Mouse (Mus musculus) heart, embryonic 14.5 days (tissue): ENCODE data around the gene Pdxdc1. TPM values are rescaled to one million over a fixed set of nuclear protein-coding genes. Genes with fewer than 3 reads are reported as not detected.
"Not testable (repeated sequence)": the region's sequence is repeated elsewhere in the genome, so short reads cannot be mapped to it uniquely, and the experiment has no call there.

Experiments
- ATAC-seq: fragments of 200-750 bp; cut with Nextera tagmentation; 2 replicates; pipeline ENCODE4 v1.8.0; 2017; ENCODE audit warnings: low read depth, moderate TSS enrichment; ENCODE audit not compliant: insufficient number of reproducible peaks, insufficient read depth, low FRiP score
- H3K27ac ChIP-seq, 2 experiments: fragments of 200-500 bp in 1 of 2; fragments of 300-500 bp in 1 of 2; sonication (generic) in 1 of 2; replicated peaks in 1 of 2; 2 replicates each; pipeline ENCODE4 v1.5.1; 2012 to 2014; ENCODE audit warnings: low read depth in 2 of 2, low read length in 2 of 2, control low read depth in 1 of 2, mild to moderate bottlenecking in 1 of 2, mixed read lengths in 1 of 2; ENCODE audit not compliant: control insufficient read depth in 1 of 2, insufficient read depth in 1 of 2
- H3K27me3 ChIP-seq: fragments of 300-500 bp; sonication (generic); 2 replicates; pipeline ENCODE4 v1.6.1; 2014; ENCODE audit warnings: mild to moderate bottlenecking, low read length, control low read depth; ENCODE audit not compliant: control insufficient read depth, insufficient read depth
- H3K36me3 ChIP-seq: fragments of 300-500 bp; sonication (generic); 2 replicates; pipeline ENCODE4 v1.6.1; 2014; ENCODE audit warnings: mild to moderate bottlenecking, control low read depth, low read length, mixed read lengths; ENCODE audit not compliant: control insufficient read depth, insufficient read depth
- H3K4me1 ChIP-seq, 2 experiments: fragments of 200-500 bp in 1 of 2; fragments of 300-500 bp in 1 of 2; sonication (generic) in 1 of 2; 2 replicates each; pipeline ENCODE4 v1.6.1; 2012 to 2014; ENCODE audit warnings: low read length in 2 of 2, control low read depth in 1 of 2, mixed read lengths in 1 of 2; ENCODE audit not compliant: control insufficient read depth in 2 of 2, insufficient read depth in 2 of 2
- H3K4me2 ChIP-seq: fragments of 300-500 bp; sonication (generic); 2 replicates; pipeline ENCODE4 v1.6.1; 2014; ENCODE audit warnings: mild to moderate bottlenecking, low read length
- H3K4me3 ChIP-seq, 2 experiments: fragments of 200-500 bp in 1 of 2; fragments of 300-500 bp in 1 of 2; sonication (generic) in 1 of 2; 2 replicates each; pipeline ENCODE4 v1.5.1; 2012 to 2014; ENCODE audit warnings: low read length in 2 of 2, mild to moderate bottlenecking in 2 of 2, control low read depth in 1 of 2, low read depth in 1 of 2, moderate library complexity in 1 of 2; ENCODE audit not compliant: control insufficient read depth in 1 of 2, insufficient read depth in 1 of 2
- H3K9ac ChIP-seq: fragments of 300-500 bp; sonication (generic); 2 replicates; pipeline ENCODE4 v1.6.1; 2014; ENCODE audit warnings: mild to moderate bottlenecking, low read length
- H3K9me3 ChIP-seq: fragments of 300-500 bp; sonication (generic); 2 replicates; pipeline ENCODE4 v1.6.1; 2016; ENCODE audit warnings: low read length, control low read depth; ENCODE audit not compliant: control insufficient read depth
- WGBS: fragments of 180-500 bp; shearing (Covaris S2); extraction: QIAGEN DNeasy Blood & Tissue Kit; methylation state at CpG from one replicate; pipeline ENCODE4 v1.1.7; 2014; 5-methylcytosine and 5-hydroxymethylcytosine counted together
- polyA plus RNA-seq: library from polyadenylated mRNA; unstranded; fragments of >200 nt; fragmentation: Nextera tagmentation; extraction: Ambion mirVana; gene quantifications from 2 replicates; pipeline ENCODE4 v1.2.1, GENCODE M21; 2014

Gene Pdxdc1
- polyA plus RNA-seq, 1 experiment from 2014 or later = 73.0 TPM

DNA sequence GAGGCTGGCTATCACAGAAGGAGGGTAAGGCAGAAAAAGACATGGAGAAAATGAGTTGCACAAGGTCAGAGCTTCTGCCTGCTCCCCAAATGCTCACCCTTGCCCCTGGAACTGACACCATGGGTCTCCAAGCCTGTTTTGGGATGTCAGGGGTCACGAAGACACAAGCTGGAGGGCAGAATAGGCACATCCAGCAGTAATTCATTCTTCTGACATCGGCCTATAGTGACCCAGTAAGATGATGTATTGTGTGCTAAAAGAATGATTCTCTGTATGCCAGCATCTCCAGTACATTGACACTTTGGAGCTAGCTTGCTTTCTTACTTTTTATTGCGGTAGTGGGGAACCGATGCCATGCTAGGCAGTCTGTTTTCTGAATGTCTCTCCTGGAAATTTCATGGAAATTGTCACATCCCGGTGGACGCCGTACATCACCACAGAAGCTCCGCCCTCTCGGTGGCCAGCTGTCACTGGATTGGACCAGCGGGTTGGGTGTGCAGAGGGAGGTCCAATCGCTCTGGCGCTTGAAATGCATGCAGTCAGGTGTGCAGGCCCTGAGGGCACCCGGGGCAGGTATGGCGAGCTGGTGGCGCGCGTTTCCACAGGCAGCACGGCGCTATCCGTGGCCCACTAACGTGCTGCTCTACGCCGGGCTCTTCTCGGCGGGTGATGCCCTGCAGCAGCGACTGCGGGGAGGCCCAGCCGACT, 37.4 kb upstream of the Pdxdc1 start:
- ATAC-seq = 0 out of 2 replicates have a peak, but pooled peaks have one; percentile 47
- Histone ChIP-seq H3K27ac (no peak overlapping the region), H3K27me3 (peaks cover 11% of the 10 kb centered on the region), H3K4me3 (peak overlapping the region; percentile 59 to 64), H3K9me3 (no peaks in the 10 kb centered on the region), H3K36me3 (no peaks in the 10 kb centered on the region), H3K9ac (peak overlapping the region; percentile 76), H3K4me2 (peak overlapping the region; percentile 99), H3K4me1 (peaks cover 2 to 5% of the 10 kb centered on the region in 2 experiments; a peak in 1 of 4 replicates)
- 5% methylated on average over 28 of the region's 28 CpGs for WGBS

DNA sequence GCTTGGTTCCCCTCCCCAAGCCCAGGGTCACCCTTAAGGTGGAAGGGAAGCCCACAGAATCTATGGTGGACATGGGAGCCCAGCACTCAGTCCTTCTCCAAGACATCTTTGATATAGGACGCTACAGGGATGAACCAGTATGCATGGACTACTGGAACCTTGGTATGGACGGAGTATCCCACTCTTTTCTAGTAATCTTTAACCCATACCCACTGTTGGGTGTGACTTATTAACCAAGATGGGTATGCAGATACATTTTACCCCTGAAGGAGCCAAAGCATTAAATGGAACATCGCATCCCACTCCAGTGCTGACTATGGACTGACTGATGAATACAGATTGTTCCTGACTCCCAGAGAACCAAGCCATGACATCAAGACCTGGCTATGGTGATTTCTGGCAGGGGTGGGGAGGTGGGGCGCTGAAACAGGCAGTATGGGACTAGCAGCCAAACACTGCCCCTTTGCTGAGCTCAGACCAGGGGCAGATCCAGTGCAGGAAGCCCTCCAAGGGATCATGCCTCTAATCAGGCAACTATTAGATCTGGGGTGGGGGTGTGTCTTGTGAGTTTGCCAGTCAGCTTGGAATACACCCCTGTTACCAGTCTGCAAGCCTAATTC, 24.6 kb upstream of the Pdxdc1 start:
- ATAC-seq = no peak
- H3K4me3 ChIP-seq = no peak overlapping the region
- H3K4me1 ChIP-seq = no peaks in the 10 kb centered on the region
- H3K9ac ChIP-seq = no peak overlapping the region
- H3K9me3 ChIP-seq = no peaks in the 10 kb centered on the region
- no peaks in the 10 kb centered on the region for H3K36me3 ChIP-seq
- H3K27ac ChIP-seq = no peak overlapping the region
- no peak overlapping the region for H3K4me2 ChIP-seq
- WGBS = 80% methylated on average over 4 of the region's 4 CpGs
- H3K27me3 ChIP-seq = no peaks in the 10 kb centered on the region

DNA sequence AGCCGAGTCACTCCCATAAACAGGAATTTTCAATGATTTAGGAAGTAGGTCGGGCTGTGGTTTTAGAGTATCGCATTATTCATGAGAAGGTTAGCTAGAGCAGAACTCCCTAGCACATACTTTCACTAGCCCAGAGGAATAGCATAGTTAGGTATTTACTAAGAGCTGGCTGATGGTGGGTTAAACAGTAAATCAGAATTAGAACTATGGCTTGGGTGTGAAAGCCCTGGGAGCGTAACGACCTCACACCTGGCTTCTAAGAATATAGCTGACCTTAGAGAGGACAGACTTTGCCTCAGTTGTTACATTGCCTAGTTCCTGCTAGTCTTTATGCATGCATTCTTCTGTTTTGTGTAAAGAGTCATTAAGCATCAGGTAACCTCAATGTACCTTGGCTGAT, 20.0 kb upstream of the Pdxdc1 start:
- not testable (repeated sequence) for H3K27ac ChIP-seq, H3K4me3 ChIP-seq, H3K36me3 ChIP-seq, ATAC-seq, H3K27me3 ChIP-seq, H3K4me2 ChIP-seq, H3K4me1 ChIP-seq, H3K9ac ChIP-seq, H3K9me3 ChIP-seq
- 91% methylated on average over 5 of the region's 5 CpGs for WGBS

DNA sequence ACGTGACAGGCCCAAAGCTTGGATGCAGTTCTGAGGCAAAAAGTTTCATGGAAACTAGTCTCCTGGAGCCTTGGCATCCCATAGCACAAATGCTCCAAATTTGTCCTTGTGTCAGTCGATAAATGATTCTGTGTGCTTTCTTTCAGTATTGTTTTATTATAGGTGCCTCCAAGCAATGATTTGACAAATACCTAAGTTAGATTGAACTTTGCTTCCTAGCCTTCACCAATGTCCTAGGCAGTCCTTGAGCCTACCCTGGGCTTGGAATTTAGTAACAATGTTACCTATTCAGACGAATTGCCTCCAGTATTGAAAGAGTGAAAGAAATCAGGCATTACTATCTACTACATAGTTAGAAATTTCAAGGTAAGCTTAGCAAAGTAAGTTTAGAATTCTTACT, 19.6 kb upstream of the Pdxdc1 start:
- H3K9ac ChIP-seq, H3K4me1 ChIP-seq, H3K4me2 ChIP-seq, H3K27ac ChIP-seq, H3K4me3 ChIP-seq, ATAC-seq, H3K9me3 ChIP-seq, H3K27me3 ChIP-seq, H3K36me3 ChIP-seq: not testable (repeated sequence)
- WGBS = 79% methylated on average over 3 of the region's 3 CpGs

DNA sequence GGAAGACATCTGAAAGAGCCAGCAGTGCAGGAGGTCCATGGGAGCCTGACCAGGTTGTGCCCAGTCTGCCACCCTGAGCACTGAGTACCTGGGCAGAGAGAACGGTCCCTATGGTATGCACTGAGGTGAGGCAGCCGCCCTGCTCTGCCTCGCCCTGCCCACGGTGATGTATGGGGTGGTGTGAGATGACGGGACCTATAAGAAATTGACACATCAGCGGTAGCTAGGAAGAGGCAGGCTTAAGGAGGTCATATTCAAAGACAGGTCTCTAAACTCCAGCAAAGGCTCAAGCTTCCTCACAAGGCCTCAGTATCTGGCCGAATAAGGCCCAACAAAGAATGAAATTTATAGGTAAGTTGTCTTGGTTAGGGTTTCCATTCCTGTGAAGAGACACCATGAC, 18.9 kb upstream of the Pdxdc1 start:
- Histone ChIP-seq H3K4me3 (no peak overlapping the region), H3K27ac (no peak overlapping the region), H3K36me3 (no peaks in the 10 kb centered on the region), H3K9ac (no peak overlapping the region), H3K27me3 (no peaks in the 10 kb centered on the region), H3K9me3 (no peaks in the 10 kb centered on the region), H3K4me1 (no peaks in the 10 kb centered on the region), H3K4me2 (no peak overlapping the region)
- ATAC-seq = no peak
- 95% methylated on average over 7 of the region's 7 CpGs for WGBS

DNA sequence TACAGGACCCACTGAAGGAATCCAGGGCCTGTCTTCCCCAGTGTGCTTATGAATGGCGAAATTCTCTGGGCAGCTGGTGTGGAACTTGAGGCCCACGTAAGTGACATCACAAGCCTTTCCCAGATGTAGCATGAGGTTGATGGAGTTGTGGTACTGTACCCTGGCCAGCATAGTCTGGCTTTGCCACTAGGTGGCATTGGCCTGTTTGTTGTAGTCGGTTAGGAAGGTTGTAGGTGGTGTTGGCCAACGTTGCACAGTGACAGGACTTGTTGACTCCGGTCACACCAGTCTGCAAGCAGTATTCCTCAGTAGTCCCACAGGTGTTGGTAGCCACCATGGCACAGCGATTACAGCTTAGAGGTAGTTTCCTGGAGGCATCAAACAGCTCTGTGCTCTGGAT, 18.1 kb upstream of the Pdxdc1 start:
- Histone ChIP-seq H3K36me3 (no peaks in the 10 kb centered on the region), H3K9ac (no peak overlapping the region), H3K4me3 (no peak overlapping the region), H3K4me2 (no peak overlapping the region), H3K27me3 (no peaks in the 10 kb centered on the region), H3K9me3 (no peaks in the 10 kb centered on the region), H3K27ac (no peak overlapping the region), H3K4me1 (no peaks in the 10 kb centered on the region)
- 79% methylated on average over 6 of the region's 6 CpGs for WGBS
- 0 out of 2 replicates have a peak, but pooled peaks have one; percentile 26 for ATAC-seq

DNA sequence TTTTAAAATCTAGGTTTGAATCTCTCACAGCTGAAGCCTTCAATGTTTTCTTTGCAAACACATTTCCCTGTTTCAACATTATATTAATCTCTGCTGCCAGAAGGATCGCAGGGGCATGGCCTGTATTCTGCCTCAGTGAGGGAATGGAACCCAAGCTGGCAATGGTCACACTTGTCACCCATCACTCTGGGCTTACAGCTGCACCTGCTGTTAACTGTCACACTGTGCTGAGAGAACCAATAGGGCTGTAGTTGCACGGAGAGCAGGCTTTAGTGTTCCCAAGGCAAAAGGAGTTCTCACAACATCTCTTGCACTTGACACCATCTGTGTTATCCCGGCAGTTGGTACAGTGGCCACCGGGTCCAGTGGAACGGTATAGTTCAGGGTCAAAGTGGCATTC, 17.2 kb upstream of the Pdxdc1 start:
- Histone ChIP-seq H3K36me3 (no peaks in the 10 kb centered on the region), H3K27ac (no peak overlapping the region), H3K4me2 (no peak overlapping the region), H3K9ac (no peak overlapping the region), H3K9me3 (no peaks in the 10 kb centered on the region), H3K4me3 (no peak overlapping the region), H3K4me1 (no peaks in the 10 kb centered on the region), H3K27me3 (no peaks in the 10 kb centered on the region)
- WGBS = 91% methylated on average over 5 of the region's 5 CpGs
- no peak for ATAC-seq
